Mouse (Mus musculus) hindbrain, embryonic 16.5 days (tissue): ENCODE measurements around the gene Hoxd11. TPM values are rescaled to one million over a fixed set of nuclear protein-coding genes. Genes with fewer than 3 reads are reported as not detected.

Experiments
- ATAC-seq: fragments of 200-750 bp; cut with Nextera tagmentation; 2 replicates; pipeline ENCODE4 v1.8.0; 2017; ENCODE audit warnings: moderate TSS enrichment, moderate library complexity
- H3K27ac ChIP-seq: fragments of 300-500 bp; sonication (generic); 2 replicates; pipeline ENCODE4 v1.5.1; 2014; ENCODE audit warnings: low read depth, mild to moderate bottlenecking, control low read depth, low read length, moderate library complexity
- H3K27me3 ChIP-seq: fragments of 300-500 bp; sonication (generic); replicated peaks from 2 replicates; pipeline ENCODE4 v1.6.1; 2014; ENCODE audit warnings: low read length; ENCODE audit not compliant: control insufficient read depth, insufficient read depth
- H3K36me3 ChIP-seq: fragments of 300-500 bp; sonication (generic); 2 replicates; pipeline ENCODE4 v1.6.1; 2014; ENCODE audit warnings: mild to moderate bottlenecking, low read length, moderate library complexity, mixed read lengths; ENCODE audit not compliant: control insufficient read depth, insufficient read depth
- H3K4me1 ChIP-seq: fragments of 300-500 bp; sonication (generic); 2 replicates; pipeline ENCODE4 v1.6.1; 2014; ENCODE audit warnings: low read depth, low read length; ENCODE audit not compliant: control insufficient read depth, insufficient read depth
- H3K4me2 ChIP-seq: fragments of 300-500 bp; sonication (generic); 2 replicates; pipeline ENCODE4 v1.6.1; 2014; ENCODE audit warnings: mild to moderate bottlenecking, low read length, control low read depth, moderate library complexity
- H3K4me3 ChIP-seq: fragments of 300-500 bp; sonication (generic); 2 replicates; pipeline ENCODE4 v1.5.1; 2014; ENCODE audit warnings: mild to moderate bottlenecking, low read length, control low read depth, moderate library complexity
- H3K9ac ChIP-seq: fragments of 300-500 bp; sonication (generic); 2 replicates; pipeline ENCODE4 v1.6.1; 2014; ENCODE audit warnings: low read depth, mild to moderate bottlenecking, control low read depth, low read length, moderate library complexity
- H3K9me3 ChIP-seq: fragments of 300-500 bp; sonication (generic); 2 replicates; pipeline ENCODE4 v1.6.1; 2014; ENCODE audit warnings: mild to moderate bottlenecking, low read length, moderate library complexity; ENCODE audit not compliant: control insufficient read depth
- WGBS: fragments of 180-500 bp; shearing (Covaris S2); extraction: QIAGEN DNeasy Blood & Tissue Kit; methylation state at CpG from one replicate; pipeline ENCODE4 v1.1.7; 2014; 5-methylcytosine and 5-hydroxymethylcytosine counted together
- polyA plus RNA-seq: library from polyadenylated mRNA; unstranded; fragments of >200 nt; fragmentation: Nextera tagmentation; extraction: Ambion mirVana; gene quantifications from 2 replicates; pipeline ENCODE4 v1.2.1, GENCODE M21; 2015

The Hoxd11 gene
- not detected in 2 replicates for polyA plus RNA-seq

GRCm38 (mm10) chr2:74678891-74679595 is at the start of gene Hoxd11:
TSS of gene Hoxd11 (plus strand) at chr2:74679557.
- H3K36me3 ChIP-seq: no peaks in the 10 kb centered on the region
- ATAC-seq: no peak
- H3K9ac ChIP-seq: no peak within 1 kb of the TSS
- 2% methylated on average over 15 of the region's 15 CpGs for WGBS
- no peak within 1 kb of the TSS for H3K4me3 ChIP-seq
- peaks cover 12% of the 10 kb centered on the region; the same call in 1 of the 2 replicates for H3K4me1 ChIP-seq
- H3K27me3 ChIP-seq: peaks cover 80% of the 10 kb centered on the region
- no peak within 1 kb of the TSS for H3K27ac ChIP-seq
- H3K9me3 ChIP-seq: no peaks in the 10 kb centered on the region; the same call in 1 of the 2 replicates
- H3K4me2 ChIP-seq: no peak within 1 kb of the TSS

GRCm38 (mm10) chr2:74635412-74635811 is 43.9 kb upstream of the Hoxd11 start:
- Histone ChIP-seq H3K27ac (no peak overlapping the region), H3K27me3 (no peaks in the 10 kb centered on the region), H3K9me3 (no peaks in the 10 kb centered on the region; the same call in 1 of the 2 replicates), H3K4me3 (no peak overlapping the region), H3K4me2 (no peak overlapping the region), H3K4me1 (no peaks in the 10 kb centered on the region), H3K9ac (no peak overlapping the region), H3K36me3 (no peaks in the 10 kb centered on the region)
- ATAC-seq: no peak
- whole genome bisulfite sequencing: 67% methylated on average over 4 of the region's 4 CpGs

GRCm38 (mm10) chr2:74642431-74642830 is 36.9 kb upstream of the Hoxd11 start:
- H3K9me3 ChIP-seq: no peaks in the 10 kb centered on the region; the same call in 1 of the 2 replicates
- H3K9ac ChIP-seq: no peak overlapping the region
- WGBS: 60% methylated on average over 5 of the region's 5 CpGs
- no peak overlapping the region for H3K4me2 ChIP-seq
- H3K27me3 ChIP-seq: peaks cover 35% of the 10 kb centered on the region
- H3K4me3 ChIP-seq: no peak overlapping the region
- no peak for ATAC-seq
- H3K27ac ChIP-seq: no peak overlapping the region
- no peaks in the 10 kb centered on the region for H3K4me1 ChIP-seq
- H3K36me3 ChIP-seq: no peaks in the 10 kb centered on the region

GRCm38 (mm10) chr2:74645631-74646030 is 33.7 kb upstream of the Hoxd11 start:
- Histone ChIP-seq H3K9ac (no peak overlapping the region), H3K36me3 (no peaks in the 10 kb centered on the region), H3K27me3 (peaks cover 53% of the 10 kb centered on the region), H3K27ac (no peak overlapping the region), H3K4me3 (no peak overlapping the region), H3K4me2 (no peak overlapping the region), H3K4me1 (no peaks in the 10 kb centered on the region), H3K9me3 (no peaks in the 10 kb centered on the region)
- WGBS: 73% methylated on average over 3 of the region's 3 CpGs
- no peak for ATAC-seq

- Histone ChIP-seq H3K27ac (no peak overlapping the region), H3K9ac (no peak overlapping the region), H3K4me1 (no peaks in the 10 kb centered on the region), H3K4me2 (no peak overlapping the region), H3K36me3 (no peaks in the 10 kb centered on the region), H3K27me3 (peaks cover 60% of the 10 kb centered on the region), H3K4me3 (no peak overlapping the region), H3K9me3 (no peaks in the 10 kb centered on the region)
- 20% methylated on average over 7 of the region's 7 CpGs for WGBS
- ATAC-seq: no peak
Measured at GRCm38 (mm10) chr2:74647082-74647864, 32.1 kb upstream of the Hoxd11 start.

GRCm38 (mm10) chr2:74652996-74653340 is 26.4 kb upstream of the Hoxd11 start:
- no peaks in the 10 kb centered on the region for H3K36me3 ChIP-seq
- no peak overlapping the region for H3K9ac ChIP-seq
- no peak overlapping the region for H3K4me2 ChIP-seq
- peaks cover 51% of the 10 kb centered on the region for H3K27me3 ChIP-seq
- peaks cover 6% of the 10 kb centered on the region for H3K4me1 ChIP-seq
- 36% methylated on average over 2 of the region's 2 CpGs for WGBS
- no peak overlapping the region for H3K4me3 ChIP-seq
- H3K27ac ChIP-seq: no peak overlapping the region
- no peak for ATAC-seq
- H3K9me3 ChIP-seq: no peaks in the 10 kb centered on the region; the same call in 1 of the 2 replicates

- H3K27ac ChIP-seq: no peak overlapping the region
- no peaks in the 10 kb centered on the region; the same call in 1 of the 2 replicates for H3K9me3 ChIP-seq
- ATAC-seq: no peak
- H3K9ac ChIP-seq: no peak overlapping the region
- 13% methylated on average over 17 of the region's 17 CpGs for WGBS
- H3K27me3 ChIP-seq: peaks cover 46% of the 10 kb centered on the region
- no peak overlapping the region for H3K4me3 ChIP-seq
- H3K4me1 ChIP-seq: peaks cover 6% of the 10 kb centered on the region
- H3K36me3 ChIP-seq: no peaks in the 10 kb centered on the region
- H3K4me2 ChIP-seq: no peak overlapping the region
Measured at GRCm38 (mm10) chr2:74653781-74654535, 25.4 kb upstream of the Hoxd11 start.

GRCm38 (mm10) chr2:74654743-74655419 is 24.5 kb upstream of the Hoxd11 start:
- Histone ChIP-seq H3K4me2 (no peak overlapping the region), H3K9me3 (no peaks in the 10 kb centered on the region; the same call in 1 of the 2 replicates), H3K9ac (no peak overlapping the region), H3K4me1 (peaks cover 6% of the 10 kb centered on the region), H3K4me3 (no peak overlapping the region; the same call in 1 of the 2 replicates), H3K27ac (no peak overlapping the region), H3K27me3 (peaks cover 50% of the 10 kb centered on the region), H3K36me3 (no peaks in the 10 kb centered on the region)
- 7% methylated on average over 20 of the region's 20 CpGs for WGBS
- no peak for ATAC-seq
